Mouse (Mus musculus) liver, adult 2 months (tissue): ENCODE results near the gene 1700008O03Rik.

Source experiments
- CTCF ChIP-seq: fragments of 200-500 bp; IDR thresholded peaks from 2 replicates; pipeline ENCODE4 v1.5.1; 2011; ENCODE audit warnings: low read depth, low read length, control low read depth
- POLR2A ChIP-seq: fragments of 200-500 bp; IDR thresholded peaks from 2 replicates; pipeline ENCODE4 v1.6.1; 2011; ENCODE audit warnings: low read length, control low read depth; ENCODE audit not compliant: insufficient read depth; ENCODE audit errors: extremely low read depth

GRCm38 (mm10) chr7:44358886-44359654 is 26.6 kb downstream of the 1700008O03Rik start:
- TF ChIP-seq CTCF: no peak
- TF ChIP-seq POLR2A: no peak
